Mouse (Mus musculus) stomach, postnatal 0 days (tissue): ENCODE measurements at regions not wholly inside any gene's neighbourhood (a gene's known extent, or its start where the extent isn't known, plus 50 kb on each side); places are given as distances from the start of the nearest gene placed in this dataset.

ENCODE experiments used
- ATAC-seq: fragments of 200-750 bp; cut with Nextera tagmentation; 2 replicates; pipeline ENCODE4 v1.8.0; 2017; ENCODE audit not compliant: low FRiP score, low TSS enrichment
- DNase-seq: peaks from one replicate; pipeline ENCODE4 v3.0.0-alpha.2; 2016; ENCODE audit warnings: low spot score
- H3K27ac ChIP-seq: fragments of 300-500 bp; sonication (generic); replicated peaks from 2 replicates; pipeline ENCODE4 v1.5.1; 2014; ENCODE audit warnings: mild to moderate bottlenecking, control low read depth
- H3K27me3 ChIP-seq: fragments of 300-500 bp; sonication (generic); 2 replicates; pipeline ENCODE4 v1.6.1; 2014; ENCODE audit warnings: low read length; ENCODE audit not compliant: control insufficient read depth, insufficient read depth
- H3K36me3 ChIP-seq: fragments of 300-500 bp; sonication (generic); 2 replicates; pipeline ENCODE4 v1.6.1; 2014; ENCODE audit warnings: low read length, mixed read lengths; ENCODE audit not compliant: control insufficient read depth, insufficient read depth
- H3K4me1 ChIP-seq: fragments of 300-500 bp; sonication (generic); replicated peaks from 2 replicates; pipeline ENCODE4 v1.6.1; 2014; ENCODE audit warnings: antibody characterized with exemption; ENCODE audit not compliant: control insufficient read depth, insufficient read depth
- H3K4me2 ChIP-seq: fragments of 300-500 bp; sonication (generic); replicated peaks from 2 replicates; pipeline ENCODE4 v1.6.1; 2014; ENCODE audit warnings: low read depth, mild to moderate bottlenecking, control low read depth, moderate library complexity
- H3K4me3 ChIP-seq: fragments of 300-500 bp; sonication (generic); 2 replicates; pipeline ENCODE4 v1.5.1; 2014; ENCODE audit warnings: low read depth, low read length, control low read depth
- H3K9ac ChIP-seq: fragments of 300-500 bp; sonication (generic); 2 replicates; pipeline ENCODE4 v1.6.1; 2014; ENCODE audit warnings: mild to moderate bottlenecking, low read length, control low read depth, mixed read lengths
- H3K9me3 ChIP-seq: fragments of 300-500 bp; sonication (generic); 2 replicates; pipeline ENCODE4 v1.6.1; 2016; ENCODE audit warnings: low read length; ENCODE audit not compliant: control insufficient read depth
- CTCF ChIP-seq: IDR thresholded peaks from 2 replicates; pipeline ENCODE4 v1.5.1; 2016; ENCODE audit warnings: antibody characterized with exemption, low read depth, mild to moderate bottlenecking, moderate library complexity
- EP300 ChIP-seq: optimal IDR thresholded peaks from 2 replicates; pipeline ENCODE3; 2016; ENCODE audit warnings: antibody characterized with exemption
- WGBS: fragments of 180-500 bp; shearing (Covaris S2); extraction: QIAGEN DNeasy Blood & Tissue Kit; methylation state at CpG from one replicate; pipeline ENCODE4 v1.1.7; 2014; 5-methylcytosine and 5-hydroxymethylcytosine counted together

- 50% methylated on average over 7 of the region's 7 CpGs for WGBS
Observed at GRCm38 (mm10) chr14:79883487-79883886, 100.4 kb upstream of the Olfm4 start.

GRCm38 (mm10) chr14:79881726-79882125 is 102.2 kb upstream of the Olfm4 start:
- no peak for TF ChIP-seq EP300
- TF ChIP-seq CTCF = no peak
- H3K4me3 ChIP-seq = no peak overlapping the region
- DNase-seq = no peak
- H3K27ac ChIP-seq = no peak overlapping the region
- no peaks in the 10 kb centered on the region for H3K9me3 ChIP-seq
- 34% methylated on average over 9 of the region's 9 CpGs for WGBS
- no peak overlapping the region for H3K9ac ChIP-seq
- H3K27me3 ChIP-seq = no peaks in the 10 kb centered on the region
- H3K36me3 ChIP-seq = no peaks in the 10 kb centered on the region
- no peaks in the 10 kb centered on the region for H3K4me1 ChIP-seq
- no peak overlapping the region for H3K4me2 ChIP-seq
- no peak for ATAC-seq

More at GRCm38 (mm10) chr14:79883487-79883886, 100.4 kb upstream of the Olfm4 start:
- no peak overlapping the region for H3K9ac ChIP-seq
- H3K4me1 ChIP-seq = no peaks in the 10 kb centered on the region
- no peaks in the 10 kb centered on the region for H3K36me3 ChIP-seq
- H3K27ac ChIP-seq = no peak overlapping the region
- DNase-seq (no peak), ATAC-seq (no peak)
- H3K4me2 ChIP-seq = no peak overlapping the region
- no peak for TF ChIP-seq EP300
- TF ChIP-seq CTCF = no peak
- no peaks in the 10 kb centered on the region for H3K27me3 ChIP-seq
- H3K4me3 ChIP-seq = no peak overlapping the region
- no peaks in the 10 kb centered on the region for H3K9me3 ChIP-seq

- Histone ChIP-seq H3K9ac (no peak overlapping the region), H3K9me3 (no peaks in the 10 kb centered on the region), H3K4me3 (no peak overlapping the region), H3K4me1 (no peaks in the 10 kb centered on the region), H3K36me3 (no peaks in the 10 kb centered on the region), H3K4me2 (no peak overlapping the region), H3K27me3 (no peaks in the 10 kb centered on the region), H3K27ac (no peak overlapping the region)
- no peak for TF ChIP-seq EP300
- no peak for TF ChIP-seq CTCF
- DNase-seq = no peak
- 31% methylated on average over 5 of the region's 5 CpGs for WGBS
- no peak for ATAC-seq
Observed at GRCm38 (mm10) chr14:79880065-79880755, 103.7 kb upstream of the Olfm4 start.

GRCm38 (mm10) chr14:79879333-79880035 is 104.4 kb upstream of the Olfm4 start:
- no peak overlapping the region for H3K27ac ChIP-seq
- no peaks in the 10 kb centered on the region for H3K4me1 ChIP-seq
- ATAC-seq (no peak), DNase-seq (no peak)
- no peak overlapping the region for H3K9ac ChIP-seq
- no peaks in the 10 kb centered on the region for H3K36me3 ChIP-seq
- H3K9me3 ChIP-seq = no peaks in the 10 kb centered on the region
- H3K27me3 ChIP-seq = no peaks in the 10 kb centered on the region
- no peak overlapping the region for H3K4me3 ChIP-seq
- H3K4me2 ChIP-seq = no peak overlapping the region
- TF ChIP-seq CTCF (no peak), EP300 (no peak)
- 71% methylated on average over 11 of the region's 11 CpGs for WGBS

- H3K4me2 ChIP-seq = no peak overlapping the region
- no peaks in the 10 kb centered on the region for H3K36me3 ChIP-seq
- H3K9me3 ChIP-seq = no peaks in the 10 kb centered on the region
- 86% methylated on average over 17 of the region's 17 CpGs for WGBS
- no peak overlapping the region for H3K4me3 ChIP-seq
- no peak for ATAC-seq
- H3K9ac ChIP-seq = no peak overlapping the region
- no peaks in the 10 kb centered on the region for H3K27me3 ChIP-seq
- H3K4me1 ChIP-seq = no peaks in the 10 kb centered on the region
- no peak overlapping the region for H3K27ac ChIP-seq
- no peak for TF ChIP-seq CTCF
- no peak for TF ChIP-seq EP300
- no peak for DNase-seq
Observed at GRCm38 (mm10) chr14:79878285-79879019, 105.4 kb upstream of the Olfm4 start.

GRCm38 (mm10) chr14:79873062-79873461 is 102.0 kb upstream of the Pcdh8 start:
- Histone ChIP-seq H3K9me3 (no peaks in the 10 kb centered on the region), H3K36me3 (no peaks in the 10 kb centered on the region), H3K27me3 (no peaks in the 10 kb centered on the region), H3K4me1 (no peaks in the 10 kb centered on the region), H3K27ac (no peak overlapping the region), H3K4me3 (no peak overlapping the region), H3K9ac (no peak overlapping the region), H3K4me2 (no peak overlapping the region)
- TF ChIP-seq CTCF (no peak), EP300 (no peak)
- WGBS = 19% methylated on average over 13 of the region's 13 CpGs
- ATAC-seq (no peak), DNase-seq (peak; percentile 14)
